Mouse (Mus musculus) heart, postnatal 0 days (tissue): ENCODE data around the gene Ptk6. TPM values are rescaled to one million over a fixed set of nuclear protein-coding genes. Genes with fewer than 3 reads are reported as not detected.

Experiments used
- ATAC-seq: fragments of 200-750 bp; cut with Nextera tagmentation; 2 replicates; pipeline ENCODE4 v1.8.0; 2017; ENCODE audit warnings: low read depth, moderate number of reproducible peaks, moderate library complexity; ENCODE audit not compliant: insufficient read depth
- DNase-seq: peaks from one replicate; pipeline ENCODE4 v3.0.0-alpha.2; 2016; ENCODE audit warnings: low spot score
- H3K27ac ChIP-seq: fragments of 300-500 bp; sonication (generic); 2 replicates; pipeline ENCODE4 v1.5.1; 2014; ENCODE audit warnings: low read depth, mild to moderate bottlenecking
- H3K27me3 ChIP-seq: fragments of 300-500 bp; sonication (generic); 2 replicates; pipeline ENCODE4 v1.6.1; 2014; ENCODE audit warnings: low read length, mixed read lengths; ENCODE audit not compliant: control insufficient read depth, insufficient read depth
- H3K36me3 ChIP-seq: fragments of 300-500 bp; sonication (generic); replicated peaks from 2 replicates; pipeline ENCODE4 v1.6.1; 2014; ENCODE audit warnings: low read length, mixed read lengths; ENCODE audit not compliant: control insufficient read depth, insufficient read depth
- H3K4me1 ChIP-seq: fragments of 300-500 bp; sonication (generic); 2 replicates; pipeline ENCODE4 v1.6.1; 2014; ENCODE audit warnings: antibody characterized with exemption; ENCODE audit not compliant: control insufficient read depth, insufficient read depth
- H3K4me2 ChIP-seq: fragments of 300-500 bp; sonication (generic); 2 replicates; pipeline ENCODE4 v1.6.1; 2014; ENCODE audit warnings: low read depth, mild to moderate bottlenecking, low read length, moderate library complexity
- H3K4me3 ChIP-seq: fragments of 300-500 bp; sonication (generic); 2 replicates; pipeline ENCODE4 v1.5.1; 2014; ENCODE audit warnings: low read depth, low read length
- H3K9ac ChIP-seq: fragments of 300-500 bp; sonication (generic); replicated peaks from 2 replicates; pipeline ENCODE4 v1.6.1; 2014; ENCODE audit warnings: low read depth, low read length, mixed read lengths
- H3K9me3 ChIP-seq: fragments of 300-500 bp; sonication (generic); replicated peaks from 2 replicates; pipeline ENCODE4 v1.6.1; 2016; ENCODE audit warnings: low read length; ENCODE audit not compliant: control insufficient read depth
- CTCF ChIP-seq: IDR thresholded peaks from 2 replicates; pipeline ENCODE4 v1.5.1; 2016; ENCODE audit warnings: antibody characterized with exemption, control low read depth, low read depth
- EP300 ChIP-seq: IDR thresholded peaks from 2 replicates; pipeline ENCODE4 v1.6.1; 2016; ENCODE audit warnings: antibody characterized with exemption, low read depth
- WGBS: fragments of 180-500 bp; shearing (Covaris S2); extraction: QIAGEN DNeasy Blood & Tissue Kit; methylation state at CpG from one replicate; pipeline ENCODE4 v1.1.7; 2014; 5-methylcytosine and 5-hydroxymethylcytosine counted together
- polyA plus RNA-seq: library from polyadenylated mRNA; unstranded; fragments of >200 nt; fragmentation: Nextera tagmentation; extraction: Ambion mirVana; gene quantifications from 2 replicates; pipeline ENCODE4 v1.2.1, GENCODE M21; 2015
- total RNA-seq: library from RNA; depleted of rRNA; stranded (reverse); fragments of >200 nt; gene quantifications from 2 replicates; pipeline ENCODE4 v1.2.3, GENCODE M21; 2014; ENCODE audit warnings: low replicate concordance; rRNA removed

Gene Ptk6
- total RNA-seq (not detected in 2 replicates), polyA plus RNA-seq (not detected in 2 replicates)

DNA sequence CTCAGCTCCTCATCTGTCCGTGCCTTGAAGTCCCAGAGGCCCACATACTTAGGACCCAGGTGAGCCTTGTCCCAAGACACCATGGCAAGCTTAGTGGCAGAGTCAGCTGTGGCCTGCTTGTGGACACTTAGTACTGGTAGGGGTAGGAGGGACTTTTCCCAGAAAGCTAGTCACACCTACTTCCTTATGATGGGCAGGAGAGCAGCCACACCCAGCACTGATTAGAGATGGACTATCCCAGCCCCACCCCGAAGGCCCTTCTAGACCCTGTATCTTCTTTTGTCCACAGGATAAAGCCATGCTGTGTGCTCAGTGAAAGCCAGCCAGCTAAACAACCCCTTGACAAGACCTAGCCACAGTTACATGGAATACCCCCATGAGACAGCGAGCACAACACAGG lies at the start of gene Ptk6:
Gene Ptk6 (minus strand): TSS at position 368 of the 400 bp plus-strand sequence.
- DNase-seq (no peak), ATAC-seq (no peak)
- Histone ChIP-seq H3K4me2 (no peak within 1 kb of the TSS), H3K4me3 (no peak within 1 kb of the TSS), H3K4me1 (no peaks in the 10 kb centered on the region), H3K36me3 (no peaks in the 10 kb centered on the region), H3K27me3 (0 out of 2 replicates have a peak, but pooled peaks cover 8% of the 10 kb centered on the region), H3K9me3 (no peaks in the 10 kb centered on the region), H3K27ac (no peak within 1 kb of the TSS), H3K9ac (no peak within 1 kb of the TSS)
- 71% methylated on average over 3 of the region's 3 CpGs for WGBS
- no peak for TF ChIP-seq EP300
- TF ChIP-seq CTCF: no peak

DNA sequence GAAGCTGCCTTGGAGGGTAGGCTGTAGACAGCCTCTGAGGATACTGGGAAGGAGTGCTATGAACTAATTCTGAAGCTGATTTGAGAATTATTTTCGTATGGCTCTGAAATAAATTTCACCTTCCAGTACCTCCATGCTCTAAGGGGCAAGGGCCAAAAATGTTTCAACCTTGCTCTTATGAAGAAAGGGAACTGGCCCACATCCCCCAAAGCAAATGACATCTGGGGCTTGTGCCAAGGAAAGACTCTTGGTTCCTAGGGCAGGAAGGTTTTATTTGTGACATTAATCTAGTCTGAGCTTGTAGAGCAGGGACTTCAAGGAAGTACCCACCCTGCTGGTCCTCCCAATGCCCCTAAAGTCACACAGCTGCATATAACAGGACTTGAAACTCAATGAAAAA lies 49.3 kb upstream of the Ptk6 start:
- Histone ChIP-seq H3K4me3 (no peak overlapping the region), H3K27ac (no peak overlapping the region), H3K9me3 (no peaks in the 10 kb centered on the region), H3K9ac (no peak overlapping the region), H3K36me3 (peaks cover 56% of the 10 kb centered on the region), H3K27me3 (no peaks in the 10 kb centered on the region), H3K4me2 (no peak overlapping the region), H3K4me1 (no peaks in the 10 kb centered on the region)
- DNase-seq (no peak), ATAC-seq (no peak)
- TF ChIP-seq EP300 (no peak), CTCF (no peak)
- 78% methylated on average over 1 of the region's 1 CpGs for WGBS

DNA sequence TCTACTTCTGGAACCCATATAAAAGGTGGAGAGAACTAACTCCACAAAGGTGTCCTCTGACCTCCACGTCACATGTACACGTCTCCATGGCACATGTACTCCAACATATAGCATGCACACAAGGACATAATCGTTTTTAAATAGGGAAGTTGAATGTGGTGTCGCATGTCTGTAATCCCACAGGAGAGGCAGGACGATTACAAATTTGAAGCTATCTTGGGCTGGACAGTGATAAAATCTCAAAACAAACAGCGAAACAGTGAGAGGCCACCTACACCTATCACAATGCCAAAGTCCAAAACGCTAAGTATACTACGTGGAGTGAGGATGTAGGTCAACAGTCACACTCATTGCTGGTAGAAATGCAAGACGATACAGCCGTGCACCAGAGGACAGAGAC lies 46.6 kb upstream of the Ptk6 start:
- WGBS: 80% methylated on average over 10 of the region's 10 CpGs
- ATAC-seq: no peak
- no peak overlapping the region for H3K9ac ChIP-seq

DNA sequence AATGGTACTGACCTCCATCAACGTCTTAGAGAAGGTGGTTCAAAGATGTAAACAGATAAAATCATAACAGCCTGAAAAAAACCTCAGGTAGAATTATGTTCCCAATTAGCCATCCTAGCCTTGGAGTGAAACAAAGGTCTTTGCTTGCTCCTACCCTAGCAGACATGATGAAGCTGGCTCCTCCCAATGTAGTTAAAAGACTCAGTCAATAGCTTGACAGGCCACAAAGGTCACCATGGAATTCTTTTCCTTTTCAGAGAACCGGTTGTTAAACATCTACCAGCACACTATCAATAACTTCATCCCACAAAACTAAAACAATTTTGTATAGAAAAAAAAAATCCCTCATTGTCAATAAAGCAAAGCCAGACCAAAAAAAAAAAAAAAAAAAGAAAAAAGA lies 42.4 kb upstream of the Ptk6 start:
- ATAC-seq: no peak
- DNase-seq: no peak
- Histone ChIP-seq H3K27me3 (no peaks in the 10 kb centered on the region), H3K9ac (no peak overlapping the region), H3K36me3 (peaks cover under 1% of the 10 kb centered on the region; the same call in 1 of the 2 replicates), H3K4me1 (0 out of 2 replicates have a peak, but pooled peaks cover 9% of the 10 kb centered on the region), H3K4me2 (no peak overlapping the region), H3K4me3 (no peak overlapping the region), H3K27ac (no peak overlapping the region), H3K9me3 (no peaks in the 10 kb centered on the region)
- TF ChIP-seq EP300: no peak
- no peak for TF ChIP-seq CTCF
- 51% methylated on average over 2 of the region's 2 CpGs for whole genome bisulfite sequencing

More for the DNA sequence above, 46.6 kb upstream of the Ptk6 start:
- Histone ChIP-seq H3K4me3 (no peak overlapping the region), H3K4me2 (no peak overlapping the region), H3K9me3 (no peaks in the 10 kb centered on the region), H3K27me3 (no peaks in the 10 kb centered on the region), H3K27ac (no peak overlapping the region), H3K36me3 (peaks cover 34% of the 10 kb centered on the region), H3K4me1 (no peaks in the 10 kb centered on the region)
- no peak for DNase-seq
- TF ChIP-seq EP300 (no peak), CTCF (no peak)

DNA sequence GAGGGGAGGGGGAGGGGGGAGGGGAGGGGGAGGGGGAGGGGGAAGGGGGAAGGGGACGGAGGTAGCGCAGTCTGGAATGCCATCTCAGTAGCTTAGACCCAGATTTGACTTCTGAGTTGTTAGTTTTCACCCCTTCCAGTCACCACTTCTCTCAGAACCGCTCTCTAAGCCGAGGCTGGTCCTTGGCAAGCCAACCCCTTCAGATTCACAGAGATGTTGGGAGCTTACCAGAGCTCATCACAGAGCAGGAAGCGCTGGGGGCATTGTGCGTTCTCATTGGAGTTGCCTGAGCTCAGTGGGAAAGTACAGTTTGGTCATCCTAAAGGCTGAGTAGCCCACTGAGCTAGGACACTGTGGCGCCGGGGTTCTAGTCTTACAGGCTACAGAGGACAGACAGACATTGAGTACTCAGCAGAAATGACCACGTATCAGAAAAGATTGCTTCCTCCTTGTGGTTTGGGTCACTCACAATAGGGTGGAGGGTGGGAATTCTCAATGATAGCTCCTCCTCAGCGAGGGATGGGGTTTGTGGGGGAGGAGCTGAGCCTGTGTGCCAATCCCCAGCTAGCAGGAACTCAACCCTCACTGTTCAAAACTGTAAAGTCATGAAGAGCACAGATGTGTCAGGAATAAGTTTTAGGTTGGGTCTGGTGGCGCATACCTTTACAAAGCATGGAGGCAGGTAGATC lies 41.3 kb upstream of the Ptk6 start:
- 0 out of 2 replicates have a peak, but pooled peaks cover 9% of the 10 kb centered on the region for H3K4me1 ChIP-seq

More for the DNA sequence above, 41.3 kb upstream of the Ptk6 start:
- Histone ChIP-seq H3K4me3 (no peak overlapping the region), H3K4me2 (no peak overlapping the region), H3K9me3 (no peaks in the 10 kb centered on the region), H3K36me3 (no peaks in the 10 kb centered on the region; the same call in 1 of the 2 replicates), H3K27ac (no peak overlapping the region), H3K27me3 (no peaks in the 10 kb centered on the region), H3K9ac (no peak overlapping the region)
- peak; percentile 12; the same call in 1 of the 2 replicates for ATAC-seq
- no peak for DNase-seq
- 35% methylated on average over 11 of the region's 11 CpGs for WGBS
- TF ChIP-seq CTCF (no peak), EP300 (no peak)
